Comparison of ENCODE assay signal across 8 mouse cellular contexts in the genomic region with DNA sequence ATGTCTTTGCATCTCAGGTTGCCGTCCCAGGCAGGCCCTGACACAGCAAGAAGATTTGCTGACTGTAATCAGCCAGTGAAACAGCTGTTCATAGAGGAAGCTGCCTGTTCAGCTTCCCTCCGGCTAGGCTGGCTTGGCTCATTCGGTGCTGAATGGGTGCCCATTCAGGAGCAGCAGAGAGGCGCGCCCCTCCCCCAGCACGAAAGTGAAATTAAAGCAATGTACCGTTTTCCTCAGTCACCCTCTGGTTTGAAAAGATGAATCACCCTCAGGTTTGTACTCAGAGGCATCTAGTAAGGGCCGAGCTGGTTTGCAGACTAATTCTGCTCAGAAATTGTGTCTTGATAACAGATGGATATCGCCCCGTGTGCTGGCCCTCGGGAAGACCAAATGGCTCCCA.
DNase-seq lines count a peak whose midpoint lies in the region; ATAC-seq and TF ChIP-seq lines count a peak whose summit lies in the region.

No protein-coding gene starts in this region.

- H3K4me3 ChIP-seq in liver, adult 2 months (ENCODE audit: insufficient read depth, low read depth, low read length) = no peak overlapping the region
- no peak overlapping the region for H3K4me3 ChIP-seq in liver, embryonic 12.5 days
- H3K4me3 ChIP-seq in embryonic facial prominence, embryonic 15.5 days (replicated peaks) = no peak overlapping the region

- H3K36me3 ChIP-seq in liver, adult 2 months (ENCODE audit: control insufficient read depth, insufficient read depth, low read length) = no peaks in the 10 kb centered on the region
- H3K36me3 ChIP-seq in liver, embryonic 12.5 days = no peaks in the 10 kb centered on the region
- H3K36me3 ChIP-seq in embryonic facial prominence, embryonic 15.5 days = no peaks in the 10 kb centered on the region
- no peaks in the 10 kb centered on the region for H3K36me3 ChIP-seq in splenic B cell, adult 2 months (ENCODE audit: control insufficient read depth, insufficient read depth, low read length, poor library complexity, severe bottlenecking)

- H3K4me1 ChIP-seq in liver, adult 2 months (ENCODE audit: control insufficient read depth, insufficient read depth, low read length) = no peaks in the 10 kb centered on the region
- no peaks in the 10 kb centered on the region for H3K4me1 ChIP-seq in liver, embryonic 12.5 days
- peaks cover 5% of the 10 kb centered on the region; the same call in 1 of the 2 replicates for H3K4me1 ChIP-seq in embryonic facial prominence, embryonic 15.5 days

- DNase-seq in liver, adult 2 months (ENCODE audit: extremely low read depth, low read depth, low spot score) = peak; percentile 7
- peak; percentile 18 for DNase-seq in adrenal gland, postnatal 25 days
- peak; percentile 34 to 38 for DNase-seq in heart, postnatal 36 days
- DNase-seq in left cerebral cortex, postnatal 36 days (ENCODE audit: low spot score in 2 of 2) = peak; percentile 7 to 10
- peak; percentile 37 for DNase-seq in splenic B cell, adult 2 months (ENCODE audit: low read depth, low spot score)
- DNase-seq in ovary, postnatal 14 days (ENCODE audit: low spot score) = no peak

- intact Hi-C loops in heart, postnatal 36 days (cut with DNase I) = no loop called here
- intact Hi-C loops in left cerebral cortex, postnatal 36 days (cut with DNase I) = no loop called here

- peaks cover 3% of the 10 kb centered on the region for H3K9me3 ChIP-seq in liver, embryonic 12.5 days (replicated peaks)
- H3K9me3 ChIP-seq in embryonic facial prominence, embryonic 15.5 days (replicated peaks) = no peaks in the 10 kb centered on the region

- 55% methylated on average over 11 of the region's 11 CpGs for WGBS in liver, adult 2 months
- WGBS in liver, embryonic 12.5 days (ENCODE audit: insufficient replicate concordance) = 54% methylated on average over 11 of the region's 11 CpGs
- 47% methylated on average over 11 of the region's 11 CpGs for WGBS in embryonic facial prominence, embryonic 15.5 days

- no peak for TF ChIP-seq CTCF in liver, adult 2 months (IDR thresholded peaks at IDR 0.05; ENCODE audit: low read depth, low read length)

- no peaks in the 10 kb centered on the region for H3K79me2 ChIP-seq in liver, adult 2 months (ENCODE audit: control insufficient read depth, insufficient read depth, low read length)

- no peak overlapping the region for H3K9ac ChIP-seq in liver, adult 2 months (ENCODE audit: low read depth, low read length)
- no peak overlapping the region for H3K9ac ChIP-seq in liver, embryonic 12.5 days
- H3K9ac ChIP-seq in embryonic facial prominence, embryonic 15.5 days = no peak overlapping the region

- no peak overlapping the region for H3K27ac ChIP-seq in liver, adult 2 months (replicated peaks; ENCODE audit: insufficient read depth, low read depth, low read length)
- H3K27ac ChIP-seq in liver, embryonic 12.5 days = no peak overlapping the region
- no peak overlapping the region for H3K27ac ChIP-seq in embryonic facial prominence, embryonic 15.5 days (replicated peaks)

- H3K27me3 ChIP-seq in liver, adult 2 months (ENCODE audit: control insufficient read depth, insufficient read depth, low read length) = no peaks in the 10 kb centered on the region
- no peaks in the 10 kb centered on the region for H3K27me3 ChIP-seq in liver, embryonic 12.5 days (replicated peaks)
- no peaks in the 10 kb centered on the region for H3K27me3 ChIP-seq in embryonic facial prominence, embryonic 15.5 days
- H3K27me3 ChIP-seq in splenic B cell, adult 2 months (ENCODE audit: control insufficient read depth, insufficient read depth, low read length, poor library complexity, severe bottlenecking) = no peaks in the 10 kb centered on the region

- H3K4me2 ChIP-seq in liver, embryonic 12.5 days = no peak overlapping the region
- 0 out of 2 replicates have a peak overlapping the region, but pooled peaks have one; percentile 11 for H3K4me2 ChIP-seq in embryonic facial prominence, embryonic 15.5 days (replicated peaks)

- ATAC-seq in liver, embryonic 12.5 days = no peak
- peak; percentile 57; the same call in 1 of the 2 replicates for ATAC-seq in embryonic facial prominence, embryonic 15.5 days (ENCODE audit: insufficient number of reproducible peaks, low FRiP score, low TSS enrichment, low read depth)

- TF ChIP-seq POLR2A in liver, adult 2 months (IDR thresholded peaks at IDR 0.05; ENCODE audit: extremely low read depth, insufficient read depth, low read length) = no peak
